Mouse (Mus musculus) cortical plate, adult 2 months (tissue): Measurements from ENCODE around the gene Hoxc4.

Experiments used
- CTCF ChIP-seq: fragments of 200-500 bp; IDR thresholded peaks from 2 replicates; pipeline ENCODE4 v1.5.1; 2011; ENCODE audit warnings: mild to moderate bottlenecking, control low read depth, low read length; ENCODE audit not compliant: insufficient read depth; ENCODE audit errors: extremely low read depth
- POLR2A ChIP-seq: fragments of 200-500 bp; IDR thresholded peaks from 2 replicates; pipeline ENCODE4 v1.6.1; 2011; ENCODE audit warnings: mild to moderate bottlenecking, low read length, control low read depth; ENCODE audit not compliant: insufficient read depth; ENCODE audit errors: extremely low read depth

DNA sequence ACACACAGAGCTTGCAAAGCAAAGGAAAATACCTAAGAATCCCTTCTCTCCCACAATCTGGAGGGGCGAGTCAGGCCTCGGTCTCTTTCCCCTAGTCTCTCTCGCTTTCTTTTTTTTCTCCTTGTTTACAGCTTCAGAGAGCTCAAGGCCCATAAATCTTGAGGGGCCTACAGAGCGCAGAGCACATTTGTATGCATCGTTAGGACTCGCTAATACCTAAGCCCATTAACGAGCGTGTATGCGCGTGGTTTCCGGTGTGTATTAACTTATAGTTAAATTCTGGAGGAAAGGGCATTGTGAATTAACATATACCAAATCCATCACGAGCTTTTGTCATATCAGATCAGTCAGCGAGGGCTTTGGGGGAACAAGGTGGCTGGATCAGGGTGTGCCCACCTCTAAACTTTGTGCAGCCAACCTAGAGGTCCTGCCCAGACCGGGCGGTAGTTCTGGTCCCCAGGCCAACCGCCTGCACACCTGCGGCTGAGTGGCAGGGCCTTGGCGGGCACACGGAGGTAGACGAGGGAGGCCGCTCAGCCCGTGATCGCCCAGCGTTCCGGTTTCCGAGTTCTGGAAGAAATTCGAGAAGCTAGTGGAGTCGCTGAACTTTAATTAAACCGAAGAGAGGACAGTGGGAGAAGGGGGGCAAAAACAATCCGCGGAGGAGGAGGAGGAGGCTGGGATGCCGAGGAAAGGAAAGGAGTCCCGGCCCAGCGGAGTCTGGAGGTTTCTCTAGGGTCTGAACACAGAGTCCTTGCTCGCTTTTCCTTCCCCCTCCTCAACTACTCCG lies 41.8 kb downstream of the Hoxc4 start:
- no peak for TF ChIP-seq CTCF
- no peak for TF ChIP-seq POLR2A
